Mouse (Mus musculus) adrenal gland, adult 8-10 months (tissue): ENCODE measurements at regions not wholly inside any gene's neighbourhood (a gene's known extent, or its start where the extent isn't known, plus 50 kb on each side); places are given as distances from the start of the nearest gene placed in this dataset.
A peak's percentile ranks its signal among the peaks of the same experiment; 100 is the strongest.

Experiments
- DNase-seq: peaks from one replicate; pipeline ENCODE4 v3.0.0; 2022

- DNase-seq = no peak
Measured at GRCm38 (mm10) chr3:9884691-9885354, 203.1 kb upstream of the Gm9833 start.

GRCm38 (mm10) chr3:9885565-9885964 lies 202.3 kb upstream of the Gm9833 start:
- DNase-seq = no peak

GRCm38 (mm10) chr3:9886077-9886476 lies 201.8 kb upstream of the Gm9833 start:
- DNase-seq = no peak

GRCm38 (mm10) chr3:9886765-9887626 lies 200.9 kb upstream of the Gm9833 start:
- DNase-seq = no peak

GRCm38 (mm10) chr3:9887627-9887994 lies 200.3 kb upstream of the Gm9833 start:
- no peak for DNase-seq

- no peak for DNase-seq
Measured at GRCm38 (mm10) chr3:9888051-9888450, 199.9 kb upstream of the Gm9833 start.

- DNase-seq = no peak
Measured at GRCm38 (mm10) chr3:9892884-9893494, 194.9 kb upstream of the Gm9833 start.

GRCm38 (mm10) chr3:9895396-9896135 lies 192.3 kb upstream of the Gm9833 start:
- no peak for DNase-seq

GRCm38 (mm10) chr3:9896303-9896702 lies 191.6 kb upstream of the Gm9833 start:
- no peak for DNase-seq

GRCm38 (mm10) chr3:9901663-9902062 lies 186.2 kb upstream of the Gm9833 start:
- no peak for DNase-seq

GRCm38 (mm10) chr3:9913357-9913756 lies 174.6 kb upstream of the Gm9833 start:
- no peak for DNase-seq

GRCm38 (mm10) chr3:9916538-9917106 lies 171.3 kb upstream of the Gm9833 start:
- no peak for DNase-seq

- DNase-seq = peak; percentile 4
Measured at GRCm38 (mm10) chr3:9920331-9920730, 167.6 kb upstream of the Gm9833 start.

- DNase-seq = no peak
Measured at GRCm38 (mm10) chr3:9921730-9922129, 166.2 kb upstream of the Gm9833 start.

GRCm38 (mm10) chr3:9922541-9923046 lies 165.3 kb upstream of the Gm9833 start:
- no peak for DNase-seq

GRCm38 (mm10) chr3:9924630-9925029 lies 163.3 kb upstream of the Gm9833 start:
- DNase-seq = no peak

GRCm38 (mm10) chr3:9936853-9937441 lies 151.0 kb upstream of the Gm9833 start:
- no peak for DNase-seq

- no peak for DNase-seq
Measured at GRCm38 (mm10) chr3:9938651-9939050, 149.3 kb upstream of the Gm9833 start.

GRCm38 (mm10) chr3:9942631-9943030 lies 145.3 kb upstream of the Gm9833 start:
- DNase-seq = no peak

- DNase-seq = peak; percentile 46
Measured at GRCm38 (mm10) chr3:9947357-9948065, 140.4 kb upstream of the Gm9833 start.

- no peak for DNase-seq
Measured at GRCm38 (mm10) chr3:9948114-9948513, 139.8 kb upstream of the Gm9833 start.
